Mouse (Mus musculus): ENCODE results near the gene Myo18a.

GRCm38 (mm10) chr11:77875269-77875668 is 112.2 kb downstream of the Myo18a start:
- TF ChIP-seq MAFK (IDR thresholded peaks at IDR 0.05; ENCODE audit: insufficient read depth, low read depth, low read length) = no peak
- no peak for TF ChIP-seq CHD2 (IDR thresholded peaks at IDR 0.05; ENCODE audit: low read depth, low read length)

All from ES-E14 (cell line).